Mouse (Mus musculus) spleen, adult 2 months (tissue): ENCODE results near the gene Pcdh15.

Source experiments
- CTCF ChIP-seq: fragments of 200-500 bp; IDR thresholded peaks from 2 replicates; pipeline ENCODE4 v1.5.1; 2011; ENCODE audit warnings: mild to moderate bottlenecking, inconsistent platforms; ENCODE audit not compliant: insufficient read depth, insufficient read length, insufficient replicate concordance; ENCODE audit errors: extremely low read depth
- POLR2A ChIP-seq: fragments of 200-500 bp; IDR thresholded peaks from 2 replicates; pipeline ENCODE4 v1.6.1; 2011; ENCODE audit warnings: low read depth, low read length, inconsistent platforms

- TF ChIP-seq CTCF (no peak), POLR2A (no peak)
These were observed 48.4 kb downstream of the Pcdh15 start for GRCm38 (mm10) chr10:73147543-73147942.
